Mouse (Mus musculus): ENCODE measurements around the gene Lrig1.

DNA sequence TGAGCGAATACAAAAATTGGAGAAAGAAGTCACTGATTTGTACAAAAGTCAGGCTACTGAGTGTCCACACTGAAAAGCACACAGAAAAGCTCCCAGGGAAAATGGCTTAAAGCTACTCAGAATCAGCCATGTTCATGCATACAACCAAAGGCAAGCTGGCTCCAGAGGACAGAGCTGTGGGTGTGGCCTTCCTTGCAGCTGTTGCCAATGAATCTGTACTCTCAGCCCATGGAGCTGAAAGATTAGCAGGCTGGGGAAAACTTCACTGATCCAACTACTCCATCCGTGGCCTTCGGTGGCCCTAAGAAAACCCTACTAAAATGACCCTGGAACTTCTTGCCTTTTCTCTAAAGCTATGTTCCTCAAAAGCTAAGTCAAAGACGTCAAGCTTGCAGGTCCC, 11.2 kb downstream of the Lrig1 start:
- no peak for TF ChIP-seq CTCF (IDR thresholded peaks at IDR 0.05; ENCODE audit: low read depth, low read length)
- no peak for TF ChIP-seq POLR2A (IDR thresholded peaks at IDR 0.05; ENCODE audit: borderline replicate concordance, low read depth, low read length)

Data from bone marrow macrophage, adult 2 months (primary cell).